Mouse (Mus musculus): Measurements from ENCODE around the gene Ylpm1. TPM values are rescaled to one million over a fixed set of nuclear protein-coding genes. Genes with fewer than 3 reads are reported as not detected.

The Ylpm1 gene
- polyA plus RNA-seq, 1 experiment from 2014 or later = 16.3 TPM

DNA sequence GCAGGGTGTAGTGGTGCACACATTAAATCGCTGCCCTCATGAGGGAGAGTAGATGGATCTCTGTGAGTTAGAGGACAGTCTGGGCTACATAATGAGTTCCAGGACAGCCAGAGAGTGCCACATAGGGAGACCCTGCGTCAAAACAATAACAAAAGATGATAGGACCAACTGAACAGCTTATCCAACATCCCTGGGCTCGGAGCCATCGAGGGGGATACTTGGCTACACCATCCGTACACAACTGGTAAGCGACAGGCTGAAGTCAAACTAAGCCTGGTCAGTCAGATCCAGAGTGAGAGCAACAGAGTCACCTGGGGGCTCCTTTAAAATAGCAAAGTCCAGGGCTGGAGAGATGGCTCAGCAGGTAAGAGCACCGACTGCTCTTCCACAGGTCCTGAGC lies 99.7 kb downstream of the Ylpm1 start:
- Histone ChIP-seq H3K9me3 (replicated peaks; ENCODE audit: control insufficient read depth, low read length) (no peaks in the 10 kb centered on the region), H3K27ac (ENCODE audit: low read length) (no peak overlapping the region), H3K4me1 (ENCODE audit: control insufficient read depth, insufficient read depth, low read length) (peaks cover 3% of the 10 kb centered on the region; the same call in 1 of the 2 replicates), H3K4me2 (ENCODE audit: low read depth, low read length) (no peak overlapping the region), H3K4me3 (ENCODE audit: low read length) (no peak overlapping the region), H3K36me3 (ENCODE audit: control insufficient read depth, insufficient read depth) (no peaks in the 10 kb centered on the region), H3K9ac (ENCODE audit: low read length) (no peak overlapping the region), H3K27me3 (ENCODE audit: control insufficient read depth, insufficient read depth, low read length) (no peaks in the 10 kb centered on the region)
- 79% methylated on average over 7 of the region's 7 CpGs for WGBS
- ATAC-seq (replicated peaks; ENCODE audit: extremely low read depth, insufficient read depth, low FRiP score) = no peak

DNA sequence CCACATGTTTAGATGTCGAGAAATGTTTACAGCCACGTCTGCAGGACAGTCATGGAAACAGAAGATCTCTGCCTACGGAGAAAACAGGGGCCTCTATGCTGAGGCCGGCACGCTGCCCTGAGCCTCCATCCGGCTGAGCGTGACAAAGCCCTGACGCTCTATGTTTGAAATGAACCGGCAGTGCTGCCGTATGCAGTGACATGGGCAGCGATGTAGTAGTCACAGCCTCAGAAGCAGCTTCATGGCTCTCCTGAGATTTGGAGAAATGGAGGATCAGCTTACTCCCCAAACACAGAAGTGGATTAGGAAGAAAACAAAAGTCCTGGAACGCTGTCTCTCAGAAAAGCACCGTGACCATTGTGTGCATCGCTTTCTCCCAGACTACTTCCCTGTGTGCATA lies 104.9 kb downstream of the Ylpm1 start:
- no peak overlapping the region for H3K4me3 ChIP-seq (ENCODE audit: low read length)
- H3K4me2 ChIP-seq (ENCODE audit: low read depth, low read length) = no peak overlapping the region
- ATAC-seq (replicated peaks; ENCODE audit: extremely low read depth, insufficient read depth, low FRiP score) = no peak
- WGBS = 75% methylated on average over 14 of the region's 14 CpGs
- no peaks in the 10 kb centered on the region for H3K4me1 ChIP-seq (ENCODE audit: control insufficient read depth, insufficient read depth, low read length)
- H3K9ac ChIP-seq (ENCODE audit: low read length) = no peak overlapping the region
- H3K27ac ChIP-seq (ENCODE audit: low read length) = no peak overlapping the region
- no peaks in the 10 kb centered on the region for H3K27me3 ChIP-seq (ENCODE audit: control insufficient read depth, insufficient read depth, low read length)
- no peaks in the 10 kb centered on the region for H3K36me3 ChIP-seq (ENCODE audit: control insufficient read depth, insufficient read depth)
- no peaks in the 10 kb centered on the region for H3K9me3 ChIP-seq (replicated peaks; ENCODE audit: control insufficient read depth, low read length)

DNA sequence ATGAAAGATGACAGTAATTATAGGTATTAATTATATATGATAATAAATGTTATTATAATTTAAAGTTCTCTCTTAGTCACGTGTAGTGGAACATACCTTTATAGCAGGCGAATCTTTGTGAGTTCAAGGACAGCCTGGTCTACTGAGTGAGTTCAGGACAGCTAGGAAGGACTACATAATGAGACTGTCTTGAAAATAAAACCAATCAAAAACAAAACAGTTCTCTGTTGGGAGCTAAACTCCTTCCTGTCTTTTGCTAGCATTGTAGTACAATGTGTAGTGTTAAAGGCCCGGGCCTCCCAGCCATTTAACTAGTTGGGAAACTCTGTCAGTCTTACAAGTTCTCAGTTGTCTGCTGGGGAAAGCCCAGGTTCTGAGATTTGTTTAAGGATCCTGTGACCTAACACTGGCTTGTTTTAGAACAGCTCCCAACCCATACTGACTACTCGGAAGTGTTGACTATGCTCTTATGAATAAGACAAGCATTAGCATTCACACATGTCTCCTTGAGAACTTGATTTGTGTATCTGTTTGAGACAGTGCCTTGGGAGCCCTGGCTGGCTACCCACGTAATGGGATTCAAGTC lies 105.5 kb downstream of the Ylpm1 start:
- ATAC-seq (replicated peaks; ENCODE audit: extremely low read depth, insufficient read depth, low FRiP score) = no peak
- Histone ChIP-seq H3K9me3 (replicated peaks; ENCODE audit: control insufficient read depth, low read length) (no peaks in the 10 kb centered on the region), H3K4me1 (ENCODE audit: control insufficient read depth, insufficient read depth, low read length) (peaks cover 3% of the 10 kb centered on the region; the same call in 1 of the 2 replicates), H3K27me3 (ENCODE audit: control insufficient read depth, insufficient read depth, low read length) (no peaks in the 10 kb centered on the region), H3K36me3 (ENCODE audit: control insufficient read depth, insufficient read depth) (no peaks in the 10 kb centered on the region), H3K4me2 (ENCODE audit: low read depth, low read length) (no peak overlapping the region), H3K4me3 (ENCODE audit: low read length) (no peak overlapping the region), H3K9ac (ENCODE audit: low read length) (no peak overlapping the region), H3K27ac (ENCODE audit: low read length) (no peak overlapping the region)
- 81% methylated on average over 5 of the region's 5 CpGs for WGBS

DNA sequence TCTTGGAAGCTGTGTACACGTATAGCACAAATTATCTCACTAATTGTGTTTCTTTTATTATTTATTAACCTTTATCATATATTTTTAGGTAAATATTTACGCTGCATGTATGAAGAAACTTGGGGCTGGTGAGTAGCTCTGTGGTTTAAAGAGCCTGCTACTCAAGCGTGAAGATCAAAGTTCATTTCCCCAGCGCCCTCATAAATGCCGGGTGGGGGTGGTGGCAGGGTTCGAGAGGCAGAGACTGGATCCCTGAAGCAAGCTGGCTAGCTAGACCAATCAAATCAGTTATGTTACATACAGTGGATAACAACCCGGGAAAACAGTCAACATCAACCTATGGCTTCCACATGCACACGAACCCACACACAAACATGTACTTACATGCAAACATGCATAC lies 107.0 kb downstream of the Ylpm1 start:
- H3K4me2 ChIP-seq (ENCODE audit: low read depth, low read length) = no peak overlapping the region
- peaks cover 4% of the 10 kb centered on the region; the same call in 1 of the 2 replicates for H3K4me1 ChIP-seq (ENCODE audit: control insufficient read depth, insufficient read depth, low read length)
- H3K27ac ChIP-seq (ENCODE audit: low read length) = no peak overlapping the region
- H3K27me3 ChIP-seq (ENCODE audit: control insufficient read depth, insufficient read depth, low read length) = no peaks in the 10 kb centered on the region
- no peaks in the 10 kb centered on the region for H3K9me3 ChIP-seq (replicated peaks; ENCODE audit: control insufficient read depth, low read length)
- no peak overlapping the region for H3K9ac ChIP-seq (ENCODE audit: low read length)
- no peaks in the 10 kb centered on the region for H3K36me3 ChIP-seq (ENCODE audit: control insufficient read depth, insufficient read depth)
- 79% methylated on average over 8 of the region's 8 CpGs for WGBS
- ATAC-seq (replicated peaks; ENCODE audit: extremely low read depth, insufficient read depth, low FRiP score) = no peak
- no peak overlapping the region for H3K4me3 ChIP-seq (ENCODE audit: low read length)

DNA sequence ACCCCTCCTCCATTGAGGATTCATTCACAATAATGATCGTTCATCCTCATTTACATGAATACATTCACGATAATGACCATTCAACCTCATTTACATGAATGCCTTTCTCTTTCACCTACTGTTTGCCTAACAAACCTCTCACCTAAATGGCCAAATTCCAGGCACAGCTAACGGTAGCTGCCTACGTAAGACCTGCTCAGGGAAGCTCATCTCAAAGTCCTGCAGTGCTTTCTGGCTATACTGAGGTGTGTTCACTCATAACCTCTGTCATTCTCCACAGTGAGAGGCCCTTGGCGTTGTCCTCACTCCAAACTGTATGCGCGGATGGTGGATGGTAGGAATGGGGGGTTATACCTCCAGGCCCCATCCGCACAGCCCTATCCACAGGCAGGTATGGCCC lies 108.7 kb downstream of the Ylpm1 start:
- no peak overlapping the region for H3K9ac ChIP-seq (ENCODE audit: low read length)
- H3K27me3 ChIP-seq (ENCODE audit: control insufficient read depth, insufficient read depth, low read length) = no peaks in the 10 kb centered on the region
- no peaks in the 10 kb centered on the region for H3K9me3 ChIP-seq (replicated peaks; ENCODE audit: control insufficient read depth, low read length)
- no peaks in the 10 kb centered on the region for H3K36me3 ChIP-seq (ENCODE audit: control insufficient read depth, insufficient read depth)
- H3K4me1 ChIP-seq (ENCODE audit: control insufficient read depth, insufficient read depth, low read length) = peaks cover 7% of the 10 kb centered on the region
- no peak overlapping the region for H3K27ac ChIP-seq (ENCODE audit: low read length)
- no peak overlapping the region for H3K4me3 ChIP-seq (ENCODE audit: low read length)
- WGBS = 87% methylated on average over 8 of the region's 8 CpGs
- H3K4me2 ChIP-seq (ENCODE audit: low read depth, low read length) = no peak overlapping the region
- no peak for ATAC-seq (replicated peaks; ENCODE audit: extremely low read depth, insufficient read depth, low FRiP score)

DNA sequence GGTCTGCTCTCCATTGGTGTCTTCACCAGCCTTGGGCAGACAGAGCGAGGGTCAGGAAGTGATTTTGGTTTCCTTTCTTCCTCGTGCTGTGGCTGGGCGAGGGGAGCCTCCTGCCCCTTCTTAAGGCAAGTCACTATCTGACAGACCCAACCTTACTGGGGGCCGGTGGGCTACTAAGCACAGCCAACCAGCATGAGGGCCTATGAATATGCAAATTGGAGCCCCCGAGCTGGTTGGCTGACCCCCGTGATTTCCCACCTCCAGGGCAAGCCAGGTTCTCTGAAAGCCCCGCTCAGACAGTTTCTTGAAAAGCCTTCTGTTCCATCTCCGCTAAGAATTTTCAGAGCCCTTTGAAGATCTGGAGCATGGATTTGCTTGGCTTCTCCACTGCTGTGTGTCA lies 110.2 kb downstream of the Ylpm1 start:
- Histone ChIP-seq H3K4me3 (ENCODE audit: low read length) (peak overlapping the region; percentile 6), H3K9ac (ENCODE audit: low read length) (0 out of 2 replicates have a peak overlapping the region, but pooled peaks have one; percentile 0), H3K4me2 (ENCODE audit: low read depth, low read length) (peak overlapping the region; percentile 36), H3K27me3 (ENCODE audit: control insufficient read depth, insufficient read depth, low read length) (no peaks in the 10 kb centered on the region), H3K4me1 (ENCODE audit: control insufficient read depth, insufficient read depth, low read length) (peaks cover 10% of the 10 kb centered on the region), H3K27ac (ENCODE audit: low read length) (no peak overlapping the region), H3K9me3 (replicated peaks; ENCODE audit: control insufficient read depth, low read length) (no peaks in the 10 kb centered on the region), H3K36me3 (ENCODE audit: control insufficient read depth, insufficient read depth) (no peaks in the 10 kb centered on the region)
- ATAC-seq (replicated peaks; ENCODE audit: extremely low read depth, insufficient read depth, low FRiP score) = no peak
- 7% methylated on average over 8 of the region's 8 CpGs for WGBS

DNA sequence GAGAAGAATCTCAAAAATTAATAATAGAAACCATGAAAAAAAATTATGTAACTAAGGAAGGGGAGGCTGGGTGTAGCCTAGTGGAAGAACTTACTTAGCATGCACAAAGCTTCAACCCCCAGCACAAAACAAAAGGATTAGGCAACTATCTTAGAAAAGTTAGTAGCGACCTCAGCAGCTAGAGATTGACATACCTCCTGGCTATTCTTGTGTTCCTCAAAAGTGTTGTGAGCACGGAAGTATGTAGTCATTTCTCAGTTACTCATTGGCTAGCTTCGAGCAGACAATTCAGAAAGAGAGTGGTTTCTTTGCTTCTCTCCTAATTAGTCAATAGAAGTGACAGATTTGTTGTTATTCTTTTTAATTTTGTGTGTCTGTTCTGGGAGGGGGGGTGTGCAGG lies 112.5 kb downstream of the Ylpm1 start:
- Histone ChIP-seq H3K9ac (ENCODE audit: low read length) (no peak overlapping the region), H3K27me3 (ENCODE audit: control insufficient read depth, insufficient read depth, low read length) (no peaks in the 10 kb centered on the region), H3K4me2 (ENCODE audit: low read depth, low read length) (no peak overlapping the region), H3K27ac (ENCODE audit: low read length) (no peak overlapping the region), H3K4me3 (ENCODE audit: low read length) (no peak overlapping the region), H3K4me1 (ENCODE audit: control insufficient read depth, insufficient read depth, low read length) (peaks cover 30% of the 10 kb centered on the region), H3K9me3 (replicated peaks; ENCODE audit: control insufficient read depth, low read length) (no peaks in the 10 kb centered on the region), H3K36me3 (ENCODE audit: control insufficient read depth, insufficient read depth) (no peaks in the 10 kb centered on the region)
- 63% methylated on average over 3 of the region's 3 CpGs for WGBS
- ATAC-seq (replicated peaks; ENCODE audit: extremely low read depth, insufficient read depth, low FRiP score) = no peak

DNA sequence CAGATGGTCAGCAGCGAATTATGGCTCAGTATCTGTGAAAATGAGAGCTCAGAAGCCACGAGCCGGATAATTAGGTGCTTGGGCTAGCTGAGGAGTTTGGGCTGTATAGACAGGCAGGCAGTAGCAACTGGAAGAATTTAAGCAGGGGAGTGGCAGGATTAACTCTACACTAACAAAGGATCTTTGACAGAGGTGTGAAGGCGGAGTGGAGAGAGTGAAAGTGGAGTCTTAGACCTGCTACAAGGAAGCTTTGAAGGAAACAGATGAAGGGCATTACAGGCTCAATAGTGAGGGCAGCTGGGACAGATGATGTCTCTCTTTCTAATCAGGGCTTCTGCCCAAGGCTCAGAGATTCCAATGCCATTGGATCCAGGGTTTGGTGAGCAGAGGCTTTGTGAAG lies 113.3 kb downstream of the Ylpm1 start:
- Histone ChIP-seq H3K4me2 (ENCODE audit: low read depth, low read length) (no peak overlapping the region), H3K36me3 (ENCODE audit: control insufficient read depth, insufficient read depth) (no peaks in the 10 kb centered on the region), H3K27ac (ENCODE audit: low read length) (no peak overlapping the region), H3K4me1 (ENCODE audit: control insufficient read depth, insufficient read depth, low read length) (peaks cover 30% of the 10 kb centered on the region), H3K27me3 (ENCODE audit: control insufficient read depth, insufficient read depth, low read length) (no peaks in the 10 kb centered on the region), H3K4me3 (ENCODE audit: low read length) (no peak overlapping the region), H3K9ac (ENCODE audit: low read length) (no peak overlapping the region; the same call in 1 of the 2 replicates), H3K9me3 (replicated peaks; ENCODE audit: control insufficient read depth, low read length) (no peaks in the 10 kb centered on the region)
- 68% methylated on average over 4 of the region's 4 CpGs for WGBS
- no peak for ATAC-seq (replicated peaks; ENCODE audit: extremely low read depth, insufficient read depth, low FRiP score)

DNA sequence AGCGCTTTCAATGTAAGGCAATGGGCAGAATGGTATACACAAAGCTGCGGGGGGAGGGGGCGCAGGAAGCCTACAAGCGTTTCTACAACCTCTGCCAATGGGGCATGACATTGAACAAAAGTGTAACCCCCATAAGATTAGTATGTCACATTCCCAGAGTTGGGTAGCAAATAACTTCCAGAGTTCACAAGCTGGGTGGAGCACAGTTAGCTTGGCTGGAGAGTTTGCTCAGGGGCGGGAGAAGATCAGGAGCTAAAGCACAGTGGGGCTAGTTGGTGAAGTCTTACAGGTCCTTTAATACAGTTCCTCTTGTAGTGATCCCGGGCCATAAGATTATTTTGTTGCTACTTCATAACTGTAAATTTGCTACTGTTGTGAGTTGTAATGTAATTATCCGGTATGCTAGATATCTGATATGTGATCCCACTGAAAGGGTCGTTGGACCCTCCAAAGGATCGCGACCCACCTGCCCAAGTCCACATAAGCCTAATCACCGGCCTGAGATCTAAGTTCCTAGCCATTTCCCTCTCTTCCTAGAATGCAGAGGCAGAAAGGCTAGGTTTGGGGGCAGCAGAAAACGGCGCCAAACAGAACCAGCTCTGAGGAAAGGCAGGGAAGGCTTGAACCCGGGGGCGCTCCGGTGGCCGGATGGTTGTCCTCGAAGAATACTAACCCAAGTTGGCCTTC lies 114.0 kb downstream of the Ylpm1 start:
- H3K9me3 ChIP-seq (replicated peaks; ENCODE audit: control insufficient read depth, low read length) = no peaks in the 10 kb centered on the region
- peak overlapping the region; percentile 72 for H3K4me2 ChIP-seq (ENCODE audit: low read depth, low read length)
- peak overlapping the region; percentile 99 for H3K9ac ChIP-seq (ENCODE audit: low read length)
- 13% methylated on average over 18 of the region's 18 CpGs for WGBS
- H3K27ac ChIP-seq (ENCODE audit: low read length) = peak overlapping the region; percentile 96
- no peaks in the 10 kb centered on the region for H3K36me3 ChIP-seq (ENCODE audit: control insufficient read depth, insufficient read depth)
- peak overlapping the region; percentile 96 for H3K4me3 ChIP-seq (ENCODE audit: low read length)
- H3K4me1 ChIP-seq (ENCODE audit: control insufficient read depth, insufficient read depth, low read length) = peaks cover 30% of the 10 kb centered on the region
- H3K27me3 ChIP-seq (ENCODE audit: control insufficient read depth, insufficient read depth, low read length) = no peaks in the 10 kb centered on the region
- ATAC-seq (replicated peaks; ENCODE audit: extremely low read depth, insufficient read depth, low FRiP score) = peak; percentile 34; the same call in 1 of the 2 replicates

All from heart, embryonic 16.5 days (tissue).